15 mouse cellular contexts compared by ENCODE assay signal in the genomic region with DNA sequence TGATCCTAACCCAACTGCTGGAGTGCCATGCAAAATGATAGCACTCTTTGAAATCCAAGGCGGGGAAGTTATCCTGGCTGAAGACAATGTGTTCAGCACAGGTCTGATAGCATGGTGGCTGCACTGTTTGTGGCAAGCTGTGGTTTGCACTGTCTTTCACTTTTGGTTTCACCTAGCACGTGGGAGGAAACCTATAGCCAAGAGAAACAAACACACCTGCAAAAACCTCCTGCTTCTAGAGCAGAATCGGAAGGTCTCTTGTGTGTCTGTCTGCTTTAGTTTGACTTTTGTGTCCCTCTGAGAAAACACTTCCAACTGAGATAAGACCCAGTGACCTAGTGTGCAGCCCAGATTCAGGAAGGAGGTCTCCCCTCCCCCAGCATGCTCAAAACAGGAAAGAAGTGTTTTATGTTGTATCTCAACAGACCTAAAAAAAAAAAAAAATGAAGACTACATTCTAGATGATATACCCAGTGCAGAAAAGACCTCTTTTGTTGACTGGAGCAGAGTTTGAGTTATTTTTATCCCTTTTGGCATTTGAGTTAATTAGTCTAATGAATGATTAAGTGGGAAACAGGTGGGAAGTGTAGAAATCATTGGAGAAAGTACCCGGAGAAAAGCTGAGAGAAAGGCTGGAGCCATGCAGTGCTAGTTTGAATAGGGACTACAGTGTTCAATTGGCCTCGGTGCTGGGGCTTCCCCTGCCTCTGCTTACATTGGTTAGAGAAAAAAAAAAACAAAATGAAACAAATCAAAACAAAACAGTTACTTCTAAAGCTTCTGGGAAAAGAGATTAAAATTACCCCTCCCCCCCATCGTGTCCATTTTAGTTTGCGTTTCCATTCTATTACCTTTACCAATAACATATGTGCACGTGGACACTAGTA.
DNase-seq lines count a peak whose midpoint lies in the region; ATAC-seq and TF ChIP-seq lines count a peak whose summit lies in the region.
"Had no signal": no experiment of that assay in that cellular context is flagged by ENCODE, and none has a peak within 500 bp of the region (broad histone marks: within the 10 kb centered on the region; RNA-seq: fewer than 3 reads in every experiment).

No protein-coding gene starts in this region.

- no peaks in the 10 kb centered on the region for H3K79me2 ChIP-seq in heart, adult 2 months (replicated peaks; ENCODE audit: control insufficient read depth, insufficient read depth, low read length)

- 35% methylated on average over 8 of the region's 8 CpGs for WGBS in heart, embryonic 12.5 days
- 23% methylated on average over 8 of the region's 8 CpGs for WGBS in heart, adult 2 months
- 30% methylated on average over 8 of the region's 8 CpGs for WGBS in liver, embryonic 12.5 days (ENCODE audit: insufficient replicate concordance)
- 46% methylated on average over 8 of the region's 8 CpGs for WGBS in stomach, postnatal 0 days

- no peaks in the 10 kb centered on the region for H3K36me3 ChIP-seq in heart, embryonic 12.5 days
- H3K36me3 ChIP-seq in heart, adult 2 months (ENCODE audit: control insufficient read depth, insufficient read depth, low read length) = no peaks in the 10 kb centered on the region
- no peaks in the 10 kb centered on the region for H3K36me3 ChIP-seq in liver, embryonic 12.5 days
- no peaks in the 10 kb centered on the region for H3K36me3 ChIP-seq in stomach, postnatal 0 days (ENCODE audit: control insufficient read depth, insufficient read depth, low read length)
- H3K36me3 ChIP-seq: forebrain, embryonic 15.5 days; intestine, embryonic 15.5 days had no signal

- no peak for TF ChIP-seq EP300 in heart, adult 2 months (IDR thresholded peaks at IDR 0.05; ENCODE audit: insufficient read depth, low read depth, low read length)
- no peak for TF ChIP-seq EP300 in stomach, postnatal 0 days (optimal IDR thresholded peaks at IDR 0.05)

- no peaks in the 10 kb centered on the region for H3K9me3 ChIP-seq in heart, embryonic 12.5 days (replicated peaks)
- no peaks in the 10 kb centered on the region for H3K9me3 ChIP-seq in liver, embryonic 12.5 days (replicated peaks)
- no peaks in the 10 kb centered on the region for H3K9me3 ChIP-seq in stomach, postnatal 0 days (ENCODE audit: control insufficient read depth, low read length)
- H3K9me3 ChIP-seq: forebrain, embryonic 15.5 days; intestine, embryonic 15.5 days had no signal

- no peak overlapping the region for H3K4me3 ChIP-seq in heart, embryonic 12.5 days
- H3K4me3 ChIP-seq in heart, adult 2 months = no peak overlapping the region
- no peak overlapping the region for H3K4me3 ChIP-seq in liver, embryonic 12.5 days
- no peak overlapping the region for H3K4me3 ChIP-seq in stomach, postnatal 0 days (ENCODE audit: low read depth, low read length)
- H3K4me3 ChIP-seq: forebrain, embryonic 15.5 days; intestine, embryonic 15.5 days had no signal

- H3K27ac ChIP-seq in heart, embryonic 12.5 days (ENCODE audit: poor library complexity, severe bottlenecking) = no peak overlapping the region
- no peak overlapping the region for H3K27ac ChIP-seq in heart, adult 2 months
- no peak overlapping the region for H3K27ac ChIP-seq in liver, embryonic 12.5 days
- H3K27ac ChIP-seq in stomach, postnatal 0 days (replicated peaks) = no peak overlapping the region
- H3K27ac ChIP-seq: forebrain, embryonic 15.5 days; intestine, embryonic 15.5 days had no signal

- DNase-seq in heart, adult 2 months = no peak
- peak; percentile 34 to 37 for DNase-seq in B cell, adult 2 months
- DNase-seq in stomach, postnatal 0 days (ENCODE audit: low spot score) = peak; percentile 20
- DNase-seq in embryo, embryonic 10.5 days (ENCODE audit: low spot score) = no peak
- DNase-seq in cerebellum, postnatal 14 days = no peak
- no peak for DNase-seq in adrenal gland, postnatal 36 days
- DNase-seq: adrenal gland, postnatal 10 days; cerebellum, adult 11-12 months; gastrocnemius, postnatal 25 days; left cerebral cortex, postnatal 4 days; lung, postnatal 10 days had no signal

- no peak overlapping the region for H3K9ac ChIP-seq in heart, embryonic 12.5 days
- no peak overlapping the region for H3K9ac ChIP-seq in heart, adult 2 months (ENCODE audit: low read depth, low read length)
- H3K9ac ChIP-seq in liver, embryonic 12.5 days = no peak overlapping the region
- H3K9ac ChIP-seq in stomach, postnatal 0 days (ENCODE audit: low read length) = no peak overlapping the region
- H3K9ac ChIP-seq: forebrain, embryonic 15.5 days; intestine, embryonic 15.5 days had no signal

- H3K4me2 ChIP-seq in heart, embryonic 12.5 days = peak overlapping the region; percentile 37
- peak overlapping the region; percentile 32 for H3K4me2 ChIP-seq in liver, embryonic 12.5 days
- no peak overlapping the region for H3K4me2 ChIP-seq in stomach, postnatal 0 days (replicated peaks; ENCODE audit: low read depth)
- H3K4me2 ChIP-seq: forebrain, embryonic 15.5 days; intestine, embryonic 15.5 days had no signal

- TF ChIP-seq CTCF in heart, adult 2 months (IDR thresholded peaks at IDR 0.05) = no peak
- TF ChIP-seq CTCF in stomach, postnatal 0 days (IDR thresholded peaks at IDR 0.05; ENCODE audit: low read depth) = no peak

- peak; percentile 59; the same call in 1 of the 2 replicates for ATAC-seq in heart, embryonic 12.5 days (ENCODE audit: insufficient number of reproducible peaks, low FRiP score)
- ATAC-seq in liver, embryonic 12.5 days = no peak
- ATAC-seq in stomach, postnatal 0 days (ENCODE audit: low FRiP score, low TSS enrichment) = no peak
- ATAC-seq: forebrain, embryonic 15.5 days; intestine, embryonic 15.5 days had no signal

- intact Hi-C loops in heart, adult 2 months (cut with DNase I) = no loop called here

- no peaks in the 10 kb centered on the region for H3K27me3 ChIP-seq in heart, embryonic 12.5 days (replicated peaks)
- no peaks in the 10 kb centered on the region for H3K27me3 ChIP-seq in heart, adult 2 months (ENCODE audit: control insufficient read depth, insufficient read depth, low read length)
- no peaks in the 10 kb centered on the region for H3K27me3 ChIP-seq in liver, embryonic 12.5 days (replicated peaks)
- H3K27me3 ChIP-seq in stomach, postnatal 0 days (ENCODE audit: control insufficient read depth, insufficient read depth, low read length) = no peaks in the 10 kb centered on the region
- H3K27me3 ChIP-seq: forebrain, embryonic 15.5 days; intestine, embryonic 15.5 days had no signal

- TF ChIP-seq POLR2A in heart, adult 2 months (IDR thresholded peaks at IDR 0.05; ENCODE audit: insufficient read depth, low read depth, low read length) = no peak

- peaks cover 4% of the 10 kb centered on the region for H3K4me1 ChIP-seq in heart, embryonic 12.5 days (replicated peaks)
- no peaks in the 10 kb centered on the region for H3K4me1 ChIP-seq in heart, adult 2 months (ENCODE audit: control insufficient read depth, insufficient read depth, low read length)
- H3K4me1 ChIP-seq in liver, embryonic 12.5 days = peaks cover 6% of the 10 kb centered on the region; the same call in 1 of the 2 replicates
- H3K4me1 ChIP-seq in stomach, postnatal 0 days (replicated peaks; ENCODE audit: control insufficient read depth, insufficient read depth) = no peaks in the 10 kb centered on the region
- H3K4me1 ChIP-seq: forebrain, embryonic 15.5 days; intestine, embryonic 15.5 days had no signal

Comparison
In these comparisons a context has a peak if more than half of its experiments do, and no peak if none do; other contexts are left out.
1. DNase-seq: peak in B cell, adult 2 months (2 of 2) and stomach, postnatal 0 days (single experiment); none in heart, adult 2 months (0 of 2), embryo, embryonic 10.5 days (single experiment), cerebellum, postnatal 14 days (0 of 2) and adrenal gland, postnatal 36 days (0 of 2).